Mouse (Mus musculus) embryonic facial prominence, embryonic 12.5 days (tissue): Measurements from ENCODE around the gene Emc10. TPM values are rescaled to one million over a fixed set of nuclear protein-coding genes. Genes with fewer than 3 reads are reported as not detected.

Experiments used
- ATAC-seq: fragments of 200-750 bp; cut with Nextera tagmentation; 2 replicates; pipeline ENCODE4 v1.8.0; 2017; ENCODE audit not compliant: insufficient number of reproducible peaks, insufficient read depth, low FRiP score, low TSS enrichment
- H3K27ac ChIP-seq: fragments of 300-500 bp; sonication (generic); 2 replicates; pipeline ENCODE4 v1.5.1; 2016; ENCODE audit warnings: mild to moderate bottlenecking
- H3K27me3 ChIP-seq: fragments of 300-500 bp; sonication (generic); 2 replicates; pipeline ENCODE4 v1.6.1; 2016; ENCODE audit warnings: mild to moderate bottlenecking, moderate library complexity
- H3K36me3 ChIP-seq: fragments of 300-500 bp; sonication (generic); 2 replicates; pipeline ENCODE4 v1.6.1; 2016; ENCODE audit warnings: mild to moderate bottlenecking
- H3K4me1 ChIP-seq: fragments of 300-500 bp; sonication (generic); 2 replicates; pipeline ENCODE4 v1.6.1; 2016
- H3K4me2 ChIP-seq: fragments of 300-500 bp; sonication (generic); replicated peaks from 2 replicates; pipeline ENCODE4 v1.6.1; 2016; ENCODE audit warnings: mild to moderate bottlenecking, moderate library complexity
- H3K4me3 ChIP-seq: fragments of 300-500 bp; sonication (generic); 2 replicates; pipeline ENCODE4 v1.5.1; 2016; ENCODE audit warnings: mild to moderate bottlenecking
- H3K9ac ChIP-seq: fragments of 300-500 bp; sonication (generic); 2 replicates; pipeline ENCODE4 v1.6.1; 2016; ENCODE audit warnings: mild to moderate bottlenecking, moderate library complexity
- H3K9me3 ChIP-seq: fragments of 300-500 bp; sonication (generic); 2 replicates; pipeline ENCODE4 v1.6.1; 2016; ENCODE audit warnings: mild to moderate bottlenecking, moderate library complexity
- WGBS: fragments of 180-500 bp; shearing (Covaris S2); methylation state at CpG from one replicate; pipeline ENCODE4 v1.1.7; 2016; 5-methylcytosine and 5-hydroxymethylcytosine counted together
- polyA plus RNA-seq: library from polyadenylated mRNA; unstranded; fragments of >200 nt; fragmentation: Nextera tagmentation; extraction: Ambion mirVana; gene quantifications from 2 replicates; pipeline ENCODE4 v1.2.1, GENCODE M21; 2016

The Emc10 gene
- polyA plus RNA-seq, 1 experiment from 2014 or later: 121 TPM

DNA sequence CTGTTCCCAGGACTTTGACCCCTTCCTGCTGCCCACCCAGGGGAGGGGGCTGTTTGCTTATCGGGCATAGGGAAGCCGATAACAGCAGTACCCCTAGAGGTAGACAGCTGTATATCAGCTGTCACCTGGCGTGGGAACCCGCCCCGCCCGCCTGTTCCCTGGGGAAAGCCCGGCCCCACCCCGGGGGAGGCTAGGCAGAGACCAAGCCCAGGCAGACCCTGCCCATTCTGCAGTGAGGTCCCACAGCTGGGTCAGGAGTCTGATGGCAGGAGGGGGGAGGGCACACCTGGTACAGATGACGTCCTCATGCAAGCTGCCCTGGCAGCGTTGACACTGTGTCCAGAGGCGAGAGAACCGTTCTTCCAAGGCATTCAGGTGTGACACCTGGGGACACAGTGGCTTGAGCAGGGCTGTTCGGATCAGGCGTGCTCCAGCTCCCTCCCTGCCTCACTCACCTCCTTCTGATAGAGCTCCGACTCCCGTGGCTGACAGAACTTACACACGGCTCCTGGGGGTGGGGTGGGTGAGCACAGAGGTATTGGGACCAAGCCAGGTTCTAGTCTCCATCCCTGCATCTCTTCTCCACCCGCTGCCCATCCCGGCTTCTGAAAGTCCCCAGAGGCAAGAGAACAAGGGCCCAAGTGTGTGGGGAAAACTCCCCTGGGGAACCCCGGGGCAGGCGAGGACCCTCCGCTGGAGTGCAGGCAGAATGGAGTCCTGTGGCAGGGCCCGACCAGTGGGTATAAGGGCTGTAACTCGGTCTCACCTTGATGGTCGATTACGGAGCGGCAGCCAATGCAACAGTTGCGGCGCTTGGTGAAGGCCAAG is 36.8 kb upstream of the Emc10 start:
- Histone ChIP-seq H3K4me2 (no peak overlapping the region), H3K4me3 (no peak overlapping the region), H3K9ac (0 out of 2 replicates have a peak overlapping the region, but pooled peaks have one; percentile 24), H3K27ac (no peak overlapping the region), H3K9me3 (no peaks in the 10 kb centered on the region), H3K36me3 (peaks cover 59% of the 10 kb centered on the region), H3K4me1 (no peaks in the 10 kb centered on the region), H3K27me3 (peaks cover 14% of the 10 kb centered on the region)
- 83% methylated on average over 29 of the region's 29 CpGs for WGBS
- no peak for ATAC-seq

DNA sequence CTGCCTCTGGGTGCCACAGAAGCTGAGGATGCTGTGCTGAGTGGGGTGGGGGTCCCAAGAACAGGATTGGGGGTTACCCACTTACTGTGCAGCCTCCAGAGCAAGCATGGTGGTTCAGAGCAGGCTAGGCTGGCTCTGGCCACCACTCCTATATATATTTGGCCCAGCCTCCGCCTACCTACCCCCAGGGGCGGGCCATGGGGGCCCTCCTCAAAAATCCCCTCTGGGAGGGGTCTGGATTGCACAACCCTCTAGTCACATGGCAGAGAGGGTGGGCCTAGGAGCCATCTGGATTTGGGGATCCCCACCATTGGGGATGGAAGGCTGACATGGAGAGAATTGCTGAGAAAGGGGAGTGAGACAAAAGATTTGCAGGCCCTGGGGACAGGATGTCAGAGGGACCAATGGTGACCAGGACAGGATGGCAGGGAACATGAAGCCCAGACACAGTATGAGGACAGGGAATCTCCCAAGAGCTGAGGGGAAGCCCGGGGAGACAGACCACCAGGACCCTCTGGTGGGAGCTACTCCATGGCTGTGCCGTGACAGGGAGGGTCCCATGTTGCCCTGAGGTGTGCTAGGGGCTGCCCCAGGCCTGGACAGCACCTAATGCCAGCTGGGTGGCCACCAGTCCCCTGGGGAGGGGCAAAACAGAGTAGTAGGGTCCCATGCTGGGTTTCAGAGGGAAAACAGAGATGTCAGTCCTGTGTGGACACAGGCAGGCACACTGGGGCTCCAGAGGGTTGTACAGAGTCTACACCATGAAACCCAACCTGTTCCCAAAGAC is 35.8 kb upstream of the Emc10 start, which contains the start of gene Spib:
Gene Spib (minus strand): TSS at position 126 of the 787 bp plus-strand sequence.
- no peak within 1 kb of the TSS for H3K4me2 ChIP-seq
- peaks cover 49% of the 10 kb centered on the region for H3K36me3 ChIP-seq
- WGBS: 77% methylated on average over 4 of the region's 4 CpGs
- H3K9me3 ChIP-seq: no peaks in the 10 kb centered on the region
- H3K27me3 ChIP-seq: peaks cover 23% of the 10 kb centered on the region
- H3K4me3 ChIP-seq: no peak within 1 kb of the TSS
- no peak for ATAC-seq
- 0 out of 2 replicates have a peak within 1 kb of the TSS, but pooled peaks have one; percentile 24 for H3K9ac ChIP-seq
- no peak within 1 kb of the TSS for H3K27ac ChIP-seq
- 0 out of 2 replicates have a peak, but pooled peaks cover 5% of the 10 kb centered on the region for H3K4me1 ChIP-seq

DNA sequence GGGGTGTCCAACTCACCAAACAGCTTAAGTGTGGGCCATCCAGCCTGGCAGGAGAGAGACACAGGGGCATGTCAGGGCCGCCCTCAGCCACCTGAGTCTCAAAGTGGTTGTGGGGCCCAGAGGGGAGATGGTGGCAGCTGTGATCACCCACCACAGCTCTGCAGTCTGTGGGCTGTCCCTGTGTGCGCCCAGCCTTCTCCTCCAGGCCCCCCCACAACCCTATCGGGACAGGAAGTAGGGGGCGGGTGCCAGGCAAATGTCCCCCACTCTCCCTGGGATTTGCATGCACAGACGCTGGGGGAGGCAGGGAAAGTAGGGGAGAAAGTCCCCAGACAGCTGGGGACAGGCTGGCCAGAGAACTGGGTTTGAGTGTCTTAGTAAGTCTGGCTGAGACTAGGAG is 34.9 kb upstream of the Emc10 start:
- H3K4me1 ChIP-seq: 0 out of 2 replicates have a peak, but pooled peaks cover 5% of the 10 kb centered on the region
- no peak overlapping the region for H3K27ac ChIP-seq
- peaks cover 31% of the 10 kb centered on the region for H3K27me3 ChIP-seq
- no peak for ATAC-seq
- H3K9me3 ChIP-seq: no peaks in the 10 kb centered on the region
- WGBS: 59% methylated on average over 5 of the region's 5 CpGs
- H3K4me3 ChIP-seq: no peak overlapping the region
- no peak overlapping the region for H3K9ac ChIP-seq
- H3K4me2 ChIP-seq: no peak overlapping the region
- peaks cover 40% of the 10 kb centered on the region for H3K36me3 ChIP-seq

DNA sequence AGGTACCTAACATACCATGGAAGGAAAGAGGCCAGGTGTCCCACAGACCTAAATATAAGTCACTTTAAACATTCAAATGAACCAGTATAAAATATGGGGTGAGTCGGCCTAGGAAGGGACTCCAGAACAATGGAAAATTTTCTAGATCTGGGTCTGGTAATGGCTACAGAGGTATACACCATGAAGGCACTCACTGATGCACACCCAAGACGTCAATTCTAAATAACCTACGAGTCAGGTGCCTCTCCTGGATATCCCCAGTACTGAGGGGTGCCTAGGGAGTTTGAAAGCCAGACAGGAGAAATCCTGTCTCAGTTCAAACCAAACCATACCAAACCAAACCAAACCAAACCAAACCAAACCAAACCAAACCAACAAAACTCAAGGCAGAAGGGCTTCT is 34.2 kb upstream of the Emc10 start:
- H3K36me3 ChIP-seq: peaks cover 33% of the 10 kb centered on the region
- peaks cover 37% of the 10 kb centered on the region for H3K27me3 ChIP-seq
- WGBS: 80% methylated on average over 3 of the region's 3 CpGs
- no peak overlapping the region for H3K4me2 ChIP-seq
- 0 out of 2 replicates have a peak, but pooled peaks cover 5% of the 10 kb centered on the region for H3K4me1 ChIP-seq
- H3K27ac ChIP-seq: no peak overlapping the region
- ATAC-seq: no peak
- H3K9ac ChIP-seq: no peak overlapping the region
- no peak overlapping the region for H3K4me3 ChIP-seq
- no peaks in the 10 kb centered on the region for H3K9me3 ChIP-seq

DNA sequence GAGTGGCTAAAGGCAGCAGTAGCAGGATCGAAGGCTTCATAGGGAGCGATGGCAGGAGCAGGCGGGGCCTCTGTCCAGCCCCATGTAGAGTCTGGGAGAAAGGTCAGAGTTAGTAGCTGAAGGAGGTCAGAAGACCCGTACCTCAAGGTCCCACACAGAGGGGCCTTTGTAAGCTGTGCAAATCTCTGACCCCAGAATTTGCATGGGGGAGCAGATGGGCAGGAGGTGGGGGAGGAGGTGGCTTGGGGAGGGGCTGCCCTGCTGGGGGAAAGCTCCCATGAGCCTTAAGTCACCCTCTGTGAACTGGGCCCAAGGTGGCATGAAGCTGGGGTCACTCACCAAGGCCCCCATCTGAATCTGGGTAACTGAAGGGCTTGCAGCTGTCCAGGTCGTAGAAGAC is 33.2 kb upstream of the Emc10 start:
- H3K36me3 ChIP-seq: peaks cover 23% of the 10 kb centered on the region
- no peak for ATAC-seq
- 48% methylated on average over 5 of the region's 5 CpGs for WGBS
- no peak overlapping the region for H3K4me2 ChIP-seq
- H3K27me3 ChIP-seq: peaks cover 47% of the 10 kb centered on the region
- H3K4me3 ChIP-seq: no peak overlapping the region
- H3K27ac ChIP-seq: no peak overlapping the region
- H3K9ac ChIP-seq: no peak overlapping the region
- H3K4me1 ChIP-seq: peaks cover 8% of the 10 kb centered on the region; the same call in 1 of the 2 replicates
- no peaks in the 10 kb centered on the region for H3K9me3 ChIP-seq

DNA sequence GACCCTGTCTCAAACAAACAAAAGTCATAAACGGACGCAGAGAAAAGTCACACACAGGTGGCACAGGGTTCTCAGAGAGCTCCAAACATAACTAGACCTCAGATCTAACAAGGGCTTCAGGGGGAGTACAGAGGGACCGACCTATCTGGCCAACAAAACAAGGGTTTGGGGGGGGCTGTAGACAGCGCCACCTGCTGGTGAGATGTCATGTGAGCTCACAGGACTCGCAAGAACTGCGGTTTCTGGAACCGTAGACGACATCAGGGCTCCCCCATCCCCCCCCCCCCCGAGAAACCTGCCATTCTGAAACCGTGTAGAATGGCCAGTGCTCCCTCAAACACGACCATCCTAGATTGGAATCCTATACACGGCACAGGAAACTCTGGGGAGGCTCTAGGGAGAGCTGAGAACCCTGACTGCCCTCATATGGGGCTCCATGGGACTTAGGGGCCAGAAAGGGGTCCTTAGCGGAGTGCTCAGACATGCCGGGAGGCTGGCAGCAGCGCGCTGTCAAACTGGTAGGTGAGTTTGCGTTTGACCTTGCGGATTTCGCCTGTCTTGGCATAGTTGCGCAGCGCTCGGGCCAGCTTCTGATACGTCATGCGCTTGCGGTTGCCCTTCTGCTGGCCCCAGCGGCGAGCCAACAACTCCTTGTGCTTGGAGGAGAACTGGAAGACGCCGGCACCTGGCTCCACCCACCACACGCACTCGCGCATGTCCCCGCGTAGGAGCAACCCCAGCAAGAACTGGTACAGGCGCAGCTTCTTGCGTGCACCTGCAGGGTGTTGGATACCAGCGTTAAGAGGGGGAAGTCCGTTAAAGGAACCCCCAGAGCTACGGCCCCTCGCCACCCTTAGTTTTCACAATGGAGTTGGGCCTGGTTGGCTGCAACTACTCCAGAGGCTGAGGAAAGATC is 31.4 kb upstream of the Emc10 start:
- 6% methylated on average over 40 of the region's 40 CpGs for WGBS
- Histone ChIP-seq H3K4me3 (peak overlapping the region; percentile 35), H3K9me3 (no peaks in the 10 kb centered on the region), H3K4me2 (peak overlapping the region; percentile 72), H3K9ac (peak overlapping the region; percentile 41), H3K27me3 (peaks cover 65% of the 10 kb centered on the region), H3K36me3 (peaks cover 6% of the 10 kb centered on the region), H3K27ac (no peak overlapping the region), H3K4me1 (peaks cover 8% of the 10 kb centered on the region; the same call in 1 of the 2 replicates)
- ATAC-seq: no peak

DNA sequence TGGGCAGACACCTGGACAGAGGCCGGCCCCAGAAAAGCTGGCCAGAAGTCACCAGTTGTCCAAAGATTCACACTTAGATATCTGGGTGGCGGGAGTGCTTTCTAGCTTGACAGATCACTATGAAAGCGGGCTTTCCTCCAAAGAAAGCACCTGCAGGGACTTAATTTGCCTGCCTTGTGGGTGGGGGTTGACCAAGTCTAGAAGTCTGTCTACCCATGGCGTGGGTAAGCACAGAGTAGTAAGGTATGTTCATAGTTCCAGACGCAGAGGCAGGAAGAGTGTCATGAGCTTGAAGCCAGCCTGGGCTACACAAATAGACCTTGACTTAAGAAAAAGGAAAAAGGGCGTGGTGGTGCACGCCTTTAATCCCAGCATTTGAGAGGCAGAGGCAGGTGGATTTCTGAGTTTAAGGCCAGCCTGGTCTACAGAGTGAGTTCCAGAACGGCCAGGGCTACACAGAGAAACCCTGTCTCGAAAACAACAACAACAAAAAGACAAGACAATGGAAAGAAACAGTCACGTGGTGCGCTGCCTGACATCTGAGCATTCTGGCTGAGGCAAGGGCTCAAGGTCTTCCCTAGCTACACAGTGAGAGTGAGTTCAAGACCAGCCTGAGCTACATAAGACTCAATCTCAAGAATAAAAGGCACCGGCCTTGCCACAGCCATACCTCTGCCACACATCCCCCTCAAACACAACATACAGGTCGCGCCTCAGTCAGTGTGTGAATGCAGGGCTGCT is 30.3 kb upstream of the Emc10 start:
- Histone ChIP-seq H3K27me3 (peaks cover 76% of the 10 kb centered on the region), H3K27ac (no peak overlapping the region), H3K9ac (no peak overlapping the region), H3K4me1 (peaks cover 8% of the 10 kb centered on the region; the same call in 1 of the 2 replicates), H3K9me3 (no peaks in the 10 kb centered on the region), H3K4me3 (no peak overlapping the region), H3K4me2 (no peak overlapping the region), H3K36me3 (no peaks in the 10 kb centered on the region)
- 86% methylated on average over 14 of the region's 14 CpGs for WGBS
- no peak for ATAC-seq

DNA sequence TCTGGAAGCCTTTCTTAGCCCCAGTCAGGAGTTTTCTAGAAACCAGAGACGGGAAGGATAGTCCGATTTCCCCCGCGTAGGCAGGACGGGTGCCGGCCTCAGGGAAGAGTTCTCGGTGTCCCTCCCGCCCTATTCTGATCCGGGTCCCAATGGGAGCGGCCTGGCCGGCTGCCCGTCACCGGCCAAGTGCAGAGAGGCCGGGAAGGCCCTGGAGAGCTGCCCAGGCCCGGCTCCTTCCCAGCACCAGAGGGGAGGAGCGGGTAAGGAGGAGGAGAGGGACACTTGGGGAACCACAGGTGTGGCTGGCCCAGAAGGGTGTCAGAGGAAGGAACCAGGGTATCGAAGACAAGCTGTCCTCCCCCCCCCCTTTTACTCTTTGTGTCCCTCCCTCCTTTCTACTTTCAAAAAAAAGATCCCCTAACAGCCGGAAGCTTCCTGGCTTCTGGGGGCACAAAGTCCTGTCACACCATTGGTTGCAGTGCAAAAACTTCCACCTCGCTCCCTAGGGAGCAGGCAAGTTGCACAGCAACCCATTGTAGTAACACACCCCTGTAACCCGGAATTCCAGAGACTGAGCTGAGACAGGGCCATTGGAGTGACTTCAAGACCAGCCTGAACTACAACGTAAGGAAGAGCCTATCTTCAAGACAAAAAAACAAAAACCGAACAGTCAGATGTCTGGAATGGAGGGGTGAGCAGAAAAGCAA is 28.9 kb upstream of the Emc10 start:
- Histone ChIP-seq H3K9me3 (no peaks in the 10 kb centered on the region), H3K9ac (peak overlapping the region; percentile 40), H3K36me3 (no peaks in the 10 kb centered on the region), H3K4me1 (peaks cover 8% of the 10 kb centered on the region; the same call in 1 of the 2 replicates), H3K27me3 (peaks cover 87% of the 10 kb centered on the region), H3K4me2 (peak overlapping the region; percentile 21; the same call in 1 of the 2 replicates), H3K27ac (no peak overlapping the region), H3K4me3 (no peak overlapping the region)
- ATAC-seq: no peak
- 9% methylated on average over 22 of the region's 22 CpGs for WGBS

DNA sequence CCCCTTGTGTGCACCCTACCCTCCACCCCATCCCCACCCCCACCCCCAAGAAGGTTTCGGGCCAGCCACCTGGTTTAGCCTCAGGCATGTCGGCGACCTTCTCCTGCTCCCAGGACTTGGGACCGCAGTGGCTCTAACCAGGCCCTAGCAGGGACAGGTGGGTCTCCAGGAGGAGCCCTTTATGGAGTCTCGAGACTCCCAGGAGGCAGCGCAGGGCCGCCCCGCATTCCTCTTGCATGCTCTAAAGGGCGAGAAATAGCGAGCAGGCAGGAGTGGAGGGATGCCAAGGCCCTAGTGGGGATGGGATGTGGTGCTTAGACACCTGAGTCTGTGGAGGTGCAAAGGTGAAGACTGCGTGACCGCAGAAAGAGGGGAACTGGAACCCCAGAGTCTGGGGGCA is 28.2 kb upstream of the Emc10 start, which contains the start of gene Mybpc2:
Gene Mybpc2 (minus strand): TSS at position 155 of the 400 bp plus-strand sequence.
- H3K27ac ChIP-seq: no peak within 1 kb of the TSS
- H3K27me3 ChIP-seq: peaks cover 85% of the 10 kb centered on the region
- peak within 1 kb of the TSS; percentile 21; the same call in 1 of the 2 replicates for H3K4me2 ChIP-seq
- peak within 1 kb of the TSS; percentile 40 for H3K9ac ChIP-seq
- WGBS: 25% methylated on average over 12 of the region's 12 CpGs
- no peak within 1 kb of the TSS for H3K4me3 ChIP-seq
- ATAC-seq: no peak
- no peaks in the 10 kb centered on the region for H3K36me3 ChIP-seq
- H3K9me3 ChIP-seq: no peaks in the 10 kb centered on the region
- H3K4me1 ChIP-seq: peaks cover 8% of the 10 kb centered on the region; the same call in 1 of the 2 replicates

DNA sequence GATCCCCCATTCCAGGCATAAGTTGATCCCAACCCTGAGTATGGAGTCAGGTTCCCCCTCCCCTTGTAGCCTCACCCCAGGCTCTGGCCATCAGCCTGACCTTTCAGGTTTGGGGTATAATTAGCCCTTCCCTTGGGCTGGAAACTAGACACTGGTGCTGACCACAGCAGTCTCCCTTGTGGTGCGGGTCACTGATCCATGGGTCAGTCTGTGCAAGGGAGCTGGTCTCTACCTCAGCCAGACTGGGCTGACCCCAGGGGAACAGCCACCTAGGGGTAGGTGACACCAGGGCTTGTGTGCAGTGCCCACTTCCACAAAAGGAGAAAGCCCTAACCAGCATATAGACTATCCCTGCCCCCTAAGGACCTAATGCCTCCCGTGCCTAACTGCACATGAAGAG is 26.7 kb upstream of the Emc10 start:
- peaks cover 72% of the 10 kb centered on the region for H3K27me3 ChIP-seq
- 64% methylated on average over 2 of the region's 2 CpGs for WGBS
- no peak for ATAC-seq
- H3K27ac ChIP-seq: no peak overlapping the region
- no peak overlapping the region for H3K4me3 ChIP-seq
- no peaks in the 10 kb centered on the region for H3K36me3 ChIP-seq
- H3K4me2 ChIP-seq: no peak overlapping the region
- no peaks in the 10 kb centered on the region for H3K9me3 ChIP-seq
- H3K9ac ChIP-seq: no peak overlapping the region
- H3K4me1 ChIP-seq: peaks cover 8% of the 10 kb centered on the region; the same call in 1 of the 2 replicates
